Mouse (Mus musculus) embryonic facial prominence, embryonic 13.5 days (tissue): ENCODE data around the gene Cxcl12. TPM values are rescaled to one million over a fixed set of nuclear protein-coding genes. Genes with fewer than 3 reads are reported as not detected.

ENCODE experiments used
- ATAC-seq: fragments of 200-750 bp; cut with Nextera tagmentation; 2 replicates; pipeline ENCODE4 v1.8.0; 2017; ENCODE audit warnings: low read depth; ENCODE audit not compliant: insufficient number of reproducible peaks, insufficient read depth, low FRiP score, low TSS enrichment
- H3K27ac ChIP-seq: fragments of 300-500 bp; sonication (generic); 2 replicates; pipeline ENCODE4 v1.5.1; 2015; ENCODE audit warnings: moderate library complexity, mild to moderate bottlenecking, inconsistent platforms
- H3K27me3 ChIP-seq: fragments of 300-500 bp; sonication (generic); 2 replicates; pipeline ENCODE4 v1.6.1; 2015; ENCODE audit warnings: mild to moderate bottlenecking, inconsistent platforms
- H3K36me3 ChIP-seq: fragments of 300-500 bp; sonication (generic); 2 replicates; pipeline ENCODE4 v1.6.1; 2015; ENCODE audit warnings: mild to moderate bottlenecking, inconsistent platforms
- H3K4me1 ChIP-seq: fragments of 300-500 bp; sonication (generic); 2 replicates; pipeline ENCODE4 v1.6.1; 2015; ENCODE audit warnings: inconsistent platforms
- H3K4me2 ChIP-seq: fragments of 300-500 bp; sonication (generic); 2 replicates; pipeline ENCODE4 v1.6.1; 2015; ENCODE audit warnings: moderate library complexity, mild to moderate bottlenecking, inconsistent platforms
- H3K4me3 ChIP-seq: fragments of 300-500 bp; sonication (generic); 2 replicates; pipeline ENCODE4 v1.5.1; 2015; ENCODE audit warnings: mild to moderate bottlenecking, inconsistent platforms
- H3K9ac ChIP-seq: fragments of 300-500 bp; sonication (generic); 2 replicates; pipeline ENCODE4 v1.6.1; 2015; ENCODE audit warnings: mild to moderate bottlenecking, inconsistent platforms
- H3K9me3 ChIP-seq: fragments of 300-500 bp; sonication (generic); 2 replicates; pipeline ENCODE4 v1.6.1; 2016; ENCODE audit warnings: inconsistent platforms
- WGBS: fragments of 180-500 bp; shearing (Covaris S2); methylation state at CpG from one replicate; pipeline ENCODE4 v1.1.7; 2015; ENCODE audit warnings: mixed read lengths; 5-methylcytosine and 5-hydroxymethylcytosine counted together
- polyA plus RNA-seq: library from polyadenylated mRNA; unstranded; fragments of >200 nt; fragmentation: Nextera tagmentation; extraction: Ambion mirVana; gene quantifications from 2 replicates; pipeline ENCODE4 v1.2.1, GENCODE M21; 2015

Cxcl12 gene
- 206 and 279 TPM in 2 replicates for polyA plus RNA-seq

GRCm38 (mm10) chr6:117168321-117169011, at the start of gene Cxcl12:
Gene Cxcl12 (plus strand): TSS chr6:117168535.
- peak within 1 kb of the TSS; percentile 87 for H3K9ac ChIP-seq
- peaks cover 35% of the 10 kb centered on the region for H3K27me3 ChIP-seq
- H3K27ac ChIP-seq, result peak within 1 kb of the TSS; percentile 84
- H3K4me3 ChIP-seq, result peak within 1 kb of the TSS; percentile 76
- H3K4me2 ChIP-seq, result peak within 1 kb of the TSS; percentile 69
- peaks cover 12% of the 10 kb centered on the region for H3K36me3 ChIP-seq
- under 1% methylated on average over 54 of the region's 64 CpGs for WGBS
- H3K9me3 ChIP-seq, result no peaks in the 10 kb centered on the region
- H3K4me1 ChIP-seq, result peaks cover 49% of the 10 kb centered on the region
- peak; percentile 48; the same call in 1 of the 2 replicates for ATAC-seq

GRCm38 (mm10) chr6:117122074-117122473, 46.3 kb upstream of the Cxcl12 start:
- no peak overlapping the region for H3K4me2 ChIP-seq
- H3K9ac ChIP-seq, result no peak overlapping the region
- H3K27ac ChIP-seq, result no peak overlapping the region
- no peaks in the 10 kb centered on the region for H3K9me3 ChIP-seq
- no peaks in the 10 kb centered on the region for H3K27me3 ChIP-seq
- H3K36me3 ChIP-seq, result no peaks in the 10 kb centered on the region
- H3K4me3 ChIP-seq, result no peak overlapping the region
- 83% methylated on average over 3 of the region's 3 CpGs for WGBS
- peaks cover 9% of the 10 kb centered on the region; the same call in 1 of the 2 replicates for H3K4me1 ChIP-seq
- ATAC-seq, result no peak

GRCm38 (mm10) chr6:117126356-117126755, 42.0 kb upstream of the Cxcl12 start:
- peaks cover 26% of the 10 kb centered on the region for H3K4me1 ChIP-seq
- H3K4me3 ChIP-seq, result no peak overlapping the region
- ATAC-seq, result no peak
- no peaks in the 10 kb centered on the region for H3K36me3 ChIP-seq
- no peak overlapping the region for H3K4me2 ChIP-seq
- H3K27me3 ChIP-seq, result no peaks in the 10 kb centered on the region
- WGBS, result 82% methylated on average over 1 of the region's 1 CpGs
- H3K27ac ChIP-seq, result no peak overlapping the region
- no peak overlapping the region for H3K9ac ChIP-seq
- H3K9me3 ChIP-seq, result no peaks in the 10 kb centered on the region

GRCm38 (mm10) chr6:117129443-117129842, 38.9 kb upstream of the Cxcl12 start:
- Histone ChIP-seq H3K27ac (no peak overlapping the region), H3K9me3 (no peaks in the 10 kb centered on the region), H3K4me1 (peaks cover 36% of the 10 kb centered on the region), H3K27me3 (no peaks in the 10 kb centered on the region), H3K9ac (no peak overlapping the region), H3K4me2 (no peak overlapping the region), H3K36me3 (no peaks in the 10 kb centered on the region), H3K4me3 (no peak overlapping the region)
- 72% methylated on average over 4 of the region's 4 CpGs for WGBS
- no peak for ATAC-seq

GRCm38 (mm10) chr6:117130680-117131111, 37.6 kb upstream of the Cxcl12 start:
- no peaks in the 10 kb centered on the region for H3K27me3 ChIP-seq
- H3K27ac ChIP-seq, result no peak overlapping the region; the same call in 1 of the 2 replicates
- H3K4me3 ChIP-seq, result no peak overlapping the region
- H3K36me3 ChIP-seq, result no peaks in the 10 kb centered on the region
- no peak overlapping the region for H3K4me2 ChIP-seq
- no peaks in the 10 kb centered on the region for H3K9me3 ChIP-seq
- peaks cover 36% of the 10 kb centered on the region for H3K4me1 ChIP-seq
- 64% methylated on average over 15 of the region's 15 CpGs for WGBS
- no peak overlapping the region for H3K9ac ChIP-seq
- ATAC-seq, result no peak

GRCm38 (mm10) chr6:117134526-117134925, 33.8 kb upstream of the Cxcl12 start:
- 70% methylated on average over 4 of the region's 4 CpGs for WGBS
- ATAC-seq, result no peak
- H3K9ac ChIP-seq, result no peak overlapping the region
- H3K27ac ChIP-seq, result no peak overlapping the region
- H3K4me3 ChIP-seq, result no peak overlapping the region
- H3K9me3 ChIP-seq, result no peaks in the 10 kb centered on the region
- H3K4me2 ChIP-seq, result no peak overlapping the region
- H3K27me3 ChIP-seq, result no peaks in the 10 kb centered on the region
- no peaks in the 10 kb centered on the region for H3K36me3 ChIP-seq
- H3K4me1 ChIP-seq, result peaks cover 27% of the 10 kb centered on the region

GRCm38 (mm10) chr6:117137735-117138134, 30.6 kb upstream of the Cxcl12 start:
- WGBS, result 80% methylated on average over 2 of the region's 2 CpGs
- no peak overlapping the region for H3K27ac ChIP-seq
- no peak for ATAC-seq

GRCm38 (mm10) chr6:117140907-117141306, 27.4 kb upstream of the Cxcl12 start:
- no peak for ATAC-seq
- Histone ChIP-seq H3K27me3 (no peaks in the 10 kb centered on the region), H3K27ac (no peak overlapping the region), H3K9ac (no peak overlapping the region), H3K9me3 (no peaks in the 10 kb centered on the region), H3K36me3 (no peaks in the 10 kb centered on the region), H3K4me3 (no peak overlapping the region), H3K4me2 (no peak overlapping the region), H3K4me1 (no peaks in the 10 kb centered on the region)
- WGBS, result 75% methylated on average over 4 of the region's 4 CpGs

More at GRCm38 (mm10) chr6:117137735-117138134, 30.6 kb upstream of the Cxcl12 start:
- peaks cover 3% of the 10 kb centered on the region; the same call in 1 of the 2 replicates for H3K4me1 ChIP-seq
- no peak overlapping the region for H3K9ac ChIP-seq
- no peaks in the 10 kb centered on the region for H3K27me3 ChIP-seq
- no peak overlapping the region for H3K4me3 ChIP-seq
- no peaks in the 10 kb centered on the region for H3K36me3 ChIP-seq
- no peaks in the 10 kb centered on the region for H3K9me3 ChIP-seq
- no peak overlapping the region for H3K4me2 ChIP-seq

GRCm38 (mm10) chr6:117146951-117147350, 21.4 kb upstream of the Cxcl12 start:
- Histone ChIP-seq H3K4me2 (no peak overlapping the region), H3K9ac (no peak overlapping the region), H3K4me1 (peaks cover 26% of the 10 kb centered on the region), H3K27me3 (no peaks in the 10 kb centered on the region), H3K27ac (no peak overlapping the region), H3K36me3 (no peaks in the 10 kb centered on the region), H3K4me3 (no peak overlapping the region), H3K9me3 (no peaks in the 10 kb centered on the region)
- WGBS, result 87% methylated on average over 10 of the region's 10 CpGs
- no peak for ATAC-seq

GRCm38 (mm10) chr6:117151484-117152149, 16.7 kb upstream of the Cxcl12 start:
- peak overlapping the region; percentile 36 for H3K4me2 ChIP-seq
- 0 out of 2 replicates have a peak overlapping the region, but pooled peaks have one; percentile 5 for H3K4me3 ChIP-seq
- H3K4me1 ChIP-seq, result peaks cover 47% of the 10 kb centered on the region
- H3K27me3 ChIP-seq, result no peaks in the 10 kb centered on the region
- no peaks in the 10 kb centered on the region for H3K9me3 ChIP-seq
- no peak overlapping the region for H3K9ac ChIP-seq
- 3% methylated on average over 18 of the region's 18 CpGs for WGBS
- ATAC-seq, result peak; percentile 77
- H3K27ac ChIP-seq, result peak overlapping the region; percentile 76
- H3K36me3 ChIP-seq, result no peaks in the 10 kb centered on the region

- Histone ChIP-seq H3K4me2 (no peak overlapping the region), H3K9ac (no peak overlapping the region), H3K27ac (peak overlapping the region; percentile 49; the same call in 1 of the 2 replicates), H3K4me3 (no peak overlapping the region), H3K27me3 (0 out of 2 replicates have a peak, but pooled peaks cover 4% of the 10 kb centered on the region), H3K9me3 (no peaks in the 10 kb centered on the region), H3K4me1 (peaks cover 49% of the 10 kb centered on the region), H3K36me3 (no peaks in the 10 kb centered on the region)
- ATAC-seq, result no peak
- 63% methylated on average over 5 of the region's 5 CpGs for WGBS
Measured at GRCm38 (mm10) chr6:117153046-117153445, 15.3 kb upstream of the Cxcl12 start.

GRCm38 (mm10) chr6:117156846-117157245, 11.5 kb upstream of the Cxcl12 start:
- 61% methylated on average over 4 of the region's 4 CpGs for WGBS
- Histone ChIP-seq H3K4me1 (peaks cover 38% of the 10 kb centered on the region), H3K9me3 (no peaks in the 10 kb centered on the region), H3K27ac (no peak overlapping the region), H3K4me3 (no peak overlapping the region), H3K9ac (no peak overlapping the region), H3K36me3 (no peaks in the 10 kb centered on the region), H3K27me3 (0 out of 2 replicates have a peak, but pooled peaks cover 4% of the 10 kb centered on the region), H3K4me2 (no peak overlapping the region)
- ATAC-seq, result no peak
